Mouse (Mus musculus) liver, embryonic 13.5 days (tissue): ENCODE data around the gene Shtn1. TPM values are rescaled to one million over a fixed set of nuclear protein-coding genes. Genes with fewer than 3 reads are reported as not detected.

Experiments
- ATAC-seq: fragments of 200-750 bp; cut with Nextera tagmentation; 2 replicates; pipeline ENCODE4 v1.8.0; 2017; ENCODE audit warnings: low read depth, mild to moderate bottlenecking, moderate number of reproducible peaks, moderate library complexity
- DNase-seq: peaks from one replicate; pipeline ENCODE4 v3.0.0; 2022
- H3K27ac ChIP-seq: fragments of 300-500 bp; sonication (generic); 2 replicates; pipeline ENCODE4 v1.5.1; 2015; ENCODE audit warnings: moderate library complexity, mild to moderate bottlenecking, inconsistent platforms
- H3K27me3 ChIP-seq: fragments of 300-500 bp; sonication (generic); 2 replicates; pipeline ENCODE4 v1.6.1; 2015; ENCODE audit warnings: mild to moderate bottlenecking, inconsistent platforms
- H3K36me3 ChIP-seq: fragments of 300-500 bp; sonication (generic); 2 replicates; pipeline ENCODE4 v1.6.1; 2015; ENCODE audit warnings: mild to moderate bottlenecking, inconsistent platforms
- H3K4me1 ChIP-seq: fragments of 300-500 bp; sonication (generic); replicated peaks from 2 replicates; pipeline ENCODE4 v1.6.1; 2015; ENCODE audit warnings: inconsistent platforms
- H3K4me2 ChIP-seq: fragments of 300-500 bp; sonication (generic); 2 replicates; pipeline ENCODE4 v1.6.1; 2015; ENCODE audit warnings: inconsistent platforms, mild to moderate bottlenecking, moderate library complexity
- H3K4me3 ChIP-seq: fragments of 300-500 bp; sonication (generic); replicated peaks from 2 replicates; pipeline ENCODE4 v1.5.1; 2015; ENCODE audit warnings: mild to moderate bottlenecking, inconsistent platforms
- H3K9ac ChIP-seq: fragments of 300-500 bp; sonication (generic); 2 replicates; pipeline ENCODE4 v1.6.1; 2015; ENCODE audit warnings: mild to moderate bottlenecking, inconsistent platforms
- H3K9me3 ChIP-seq: fragments of 300-500 bp; sonication (generic); replicated peaks from 2 replicates; pipeline ENCODE4 v1.6.1; 2016; ENCODE audit warnings: inconsistent platforms
- WGBS: fragments of 180-500 bp; shearing (Covaris S2); methylation state at CpG from one replicate; pipeline ENCODE4 v1.1.7; 2015; ENCODE audit not compliant: insufficient replicate concordance; 5-methylcytosine and 5-hydroxymethylcytosine counted together
- polyA plus RNA-seq: library from polyadenylated mRNA; unstranded; fragments of >200 nt; fragmentation: Nextera tagmentation; extraction: Ambion mirVana; gene quantifications from 2 replicates; pipeline ENCODE4 v1.2.1, GENCODE M21; 2015

Shtn1 gene
- polyA plus RNA-seq, 1 experiment from 2014 or later = 0.45 TPM

DNA sequence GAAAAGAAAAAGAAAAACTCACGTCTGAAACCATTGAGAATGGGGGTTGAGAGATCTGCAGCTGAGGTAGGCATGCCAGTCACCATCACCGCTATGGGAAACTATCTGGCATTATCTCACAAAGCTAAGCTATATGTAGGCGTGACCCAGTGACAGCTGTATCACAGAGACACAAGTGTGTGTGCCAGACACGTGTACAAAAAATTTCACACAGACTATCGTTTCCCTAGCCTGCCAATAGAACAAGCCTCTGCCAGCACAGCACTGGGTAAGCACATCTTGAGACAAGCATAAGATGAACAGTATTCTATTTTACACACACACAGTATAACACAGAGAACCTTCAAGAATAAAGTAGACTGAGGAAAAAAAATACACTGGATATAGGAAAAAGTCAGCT is 65.1 kb downstream of the Shtn1 start:
- 51% methylated on average over 5 of the region's 5 CpGs for WGBS
- Histone ChIP-seq H3K4me2 (no peak overlapping the region), H3K9ac (no peak overlapping the region), H3K36me3 (no peaks in the 10 kb centered on the region), H3K27ac (no peak overlapping the region), H3K4me3 (no peak overlapping the region), H3K9me3 (no peaks in the 10 kb centered on the region), H3K4me1 (no peaks in the 10 kb centered on the region), H3K27me3 (no peaks in the 10 kb centered on the region)
- ATAC-seq = no peak
- no peak for DNase-seq

DNA sequence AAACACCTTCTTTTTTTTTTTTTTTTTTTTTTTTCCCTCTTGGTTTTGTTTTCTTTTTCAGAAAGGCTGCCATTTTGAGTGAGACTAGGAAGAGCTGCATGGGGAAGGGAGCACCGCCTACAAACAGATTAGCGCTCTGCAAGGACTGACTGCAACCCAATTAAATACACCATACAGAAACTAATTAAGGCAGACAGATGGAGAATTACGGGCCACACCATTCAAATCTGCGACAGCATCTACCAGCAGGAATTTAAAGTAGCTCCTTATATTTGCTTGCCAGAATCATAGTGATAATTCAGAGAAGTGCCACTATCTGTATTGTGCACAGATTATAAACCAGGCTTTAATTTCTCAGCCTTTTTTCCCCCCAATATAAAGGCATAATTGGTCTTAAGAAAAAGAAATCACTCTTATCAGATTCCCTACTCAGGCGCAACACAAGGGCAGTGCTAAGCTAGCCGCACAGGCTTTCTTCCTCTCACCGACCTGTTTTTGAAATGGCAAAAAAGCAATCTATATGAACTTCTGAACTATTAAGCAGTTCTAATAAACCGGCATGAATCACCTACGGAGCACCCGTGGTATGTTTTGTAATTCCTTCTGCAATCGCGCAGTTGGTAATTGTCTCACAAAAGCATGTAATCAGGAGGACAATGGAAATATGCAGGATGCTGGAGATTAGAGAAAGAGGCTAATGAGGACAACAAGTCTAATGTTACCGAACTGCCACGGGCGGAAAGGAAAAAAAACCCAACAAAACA is 69.1 kb downstream of the Shtn1 start:
- Histone ChIP-seq H3K9me3 (no peaks in the 10 kb centered on the region), H3K4me1 (no peaks in the 10 kb centered on the region), H3K27me3 (no peaks in the 10 kb centered on the region), H3K9ac (no peak overlapping the region), H3K36me3 (no peaks in the 10 kb centered on the region), H3K27ac (no peak overlapping the region), H3K4me3 (no peak overlapping the region), H3K4me2 (no peak overlapping the region)
- ATAC-seq (no peak), DNase-seq (no peak)
- 76% methylated on average over 15 of the region's 15 CpGs for WGBS

DNA sequence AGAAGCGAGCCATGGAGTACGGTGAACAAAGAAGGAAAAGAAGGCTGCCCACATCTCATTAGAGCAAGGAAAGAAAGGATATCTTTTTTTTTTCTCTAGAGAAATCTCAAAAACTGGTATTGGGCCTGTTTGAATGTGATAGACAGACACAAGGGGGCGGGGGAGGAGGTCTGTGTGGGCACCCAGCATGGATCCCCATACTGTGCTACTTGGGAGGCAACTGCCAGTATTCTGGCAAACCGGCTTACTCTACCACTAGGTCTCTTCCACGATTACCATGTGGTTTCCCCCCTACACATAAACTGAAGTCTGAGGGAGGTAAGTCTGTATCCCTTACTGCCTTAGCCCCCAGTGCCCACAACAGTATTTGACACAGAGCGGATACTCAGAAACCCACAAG is 73.1 kb downstream of the Shtn1 start:
- Histone ChIP-seq H3K4me2 (no peak overlapping the region), H3K4me3 (no peak overlapping the region), H3K27ac (no peak overlapping the region), H3K4me1 (no peaks in the 10 kb centered on the region), H3K27me3 (no peaks in the 10 kb centered on the region), H3K36me3 (no peaks in the 10 kb centered on the region), H3K9ac (no peak overlapping the region), H3K9me3 (no peaks in the 10 kb centered on the region)
- no peak for ATAC-seq
- 69% methylated on average over 6 of the region's 6 CpGs for WGBS
- DNase-seq = no peak

DNA sequence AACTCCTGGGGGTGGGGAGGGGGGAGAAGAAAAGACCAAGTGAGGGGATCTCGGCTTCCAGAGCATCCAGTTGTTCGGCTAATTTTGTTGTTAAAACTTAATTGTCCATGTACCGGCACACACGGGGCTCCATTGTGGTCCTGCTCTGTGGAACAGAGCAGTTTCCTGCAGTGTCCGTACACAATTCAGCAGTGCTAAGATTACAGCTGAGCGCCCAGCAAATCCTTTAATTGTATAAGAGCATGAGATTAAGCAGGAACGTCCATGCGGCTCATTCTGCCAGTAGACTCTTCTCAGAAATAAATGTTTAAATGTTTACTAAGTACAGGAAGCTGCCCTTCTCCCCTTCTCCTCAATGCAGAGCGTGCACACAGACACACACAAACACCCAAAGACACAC is 94.3 kb downstream of the Shtn1 start:
- no peak overlapping the region for H3K4me2 ChIP-seq
- no peak for DNase-seq

DNA sequence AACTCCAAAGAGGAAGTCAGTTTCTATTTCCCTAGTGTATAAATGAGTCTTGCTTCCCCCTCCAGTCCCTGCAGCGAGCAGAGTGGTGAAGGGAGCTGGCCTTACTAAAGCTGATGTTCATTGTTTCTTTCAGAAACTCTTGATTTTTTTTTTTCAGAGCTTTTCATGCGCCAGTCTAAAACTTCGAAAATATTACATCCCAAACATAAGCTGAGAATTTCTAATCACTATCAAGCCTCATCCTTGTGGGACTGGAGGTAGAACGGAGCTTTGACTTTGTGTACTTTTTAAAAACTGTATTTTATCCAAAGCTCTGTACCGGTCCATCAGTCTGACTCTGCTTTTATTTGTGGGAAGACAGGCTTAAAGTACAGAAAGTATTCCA is 95.9 kb downstream of the Shtn1 start:
- H3K27ac ChIP-seq = no peak overlapping the region
- ATAC-seq (no peak), DNase-seq (no peak)
- peaks cover 25% of the 10 kb centered on the region for H3K4me1 ChIP-seq
- no peaks in the 10 kb centered on the region for H3K9me3 ChIP-seq
- H3K9ac ChIP-seq = no peak overlapping the region
- 0 out of 2 replicates have a peak, but pooled peaks cover 12% of the 10 kb centered on the region for H3K27me3 ChIP-seq
- 65% methylated on average over 5 of the region's 5 CpGs for WGBS
- no peak overlapping the region for H3K4me2 ChIP-seq
- no peak overlapping the region for H3K4me3 ChIP-seq
- H3K36me3 ChIP-seq = no peaks in the 10 kb centered on the region

More for the DNA sequence above, 94.3 kb downstream of the Shtn1 start:
- H3K4me3 ChIP-seq = no peak overlapping the region
- ATAC-seq = no peak
- H3K9ac ChIP-seq = no peak overlapping the region
- H3K27ac ChIP-seq = no peak overlapping the region
- peaks cover 25% of the 10 kb centered on the region for H3K4me1 ChIP-seq
- 64% methylated on average over 9 of the region's 9 CpGs for WGBS
- H3K36me3 ChIP-seq = no peaks in the 10 kb centered on the region
- 0 out of 2 replicates have a peak, but pooled peaks cover 9% of the 10 kb centered on the region for H3K27me3 ChIP-seq
- H3K9me3 ChIP-seq = no peaks in the 10 kb centered on the region

DNA sequence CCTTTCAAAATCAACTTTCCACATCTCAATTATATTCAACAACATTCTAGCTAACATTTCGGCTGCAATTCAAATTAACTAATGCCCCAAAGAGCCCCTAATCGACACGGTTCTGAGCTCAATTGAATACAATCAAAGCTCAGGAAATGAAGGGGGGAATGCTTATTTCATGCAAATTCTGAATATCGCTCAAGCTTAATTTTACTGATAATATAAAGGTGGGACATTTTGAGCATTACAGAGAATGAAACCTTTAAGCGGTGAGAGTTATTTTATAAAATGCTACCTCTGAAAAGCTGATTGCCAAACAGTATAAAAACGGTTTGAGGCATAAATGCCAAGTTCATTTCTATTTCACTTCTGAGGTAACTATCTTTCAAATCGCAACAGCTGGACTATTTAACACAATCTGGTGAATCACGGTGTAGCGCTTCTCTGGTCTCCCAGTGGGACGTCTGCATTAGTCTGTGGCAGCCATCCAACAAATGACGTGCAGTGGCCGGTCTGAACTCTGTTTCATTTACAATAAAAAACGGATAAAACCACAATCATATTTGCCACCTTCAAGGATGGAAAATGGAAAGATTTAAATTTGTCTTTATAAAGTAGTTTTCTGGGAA is 96.4 kb downstream of the Shtn1 start:
- no peak overlapping the region for H3K4me3 ChIP-seq
- peaks cover 25% of the 10 kb centered on the region for H3K4me1 ChIP-seq
- ATAC-seq (no peak), DNase-seq (no peak)
- H3K27me3 ChIP-seq = 0 out of 2 replicates have a peak, but pooled peaks cover 12% of the 10 kb centered on the region
- peak overlapping the region; percentile 57 for H3K4me2 ChIP-seq
- 62% methylated on average over 13 of the region's 13 CpGs for WGBS
- no peaks in the 10 kb centered on the region for H3K9me3 ChIP-seq
- H3K27ac ChIP-seq = peak overlapping the region; percentile 74; the same call in 1 of the 2 replicates
- H3K36me3 ChIP-seq = no peaks in the 10 kb centered on the region
- 0 out of 2 replicates have a peak overlapping the region, but pooled peaks have one; percentile 41 for H3K9ac ChIP-seq

DNA sequence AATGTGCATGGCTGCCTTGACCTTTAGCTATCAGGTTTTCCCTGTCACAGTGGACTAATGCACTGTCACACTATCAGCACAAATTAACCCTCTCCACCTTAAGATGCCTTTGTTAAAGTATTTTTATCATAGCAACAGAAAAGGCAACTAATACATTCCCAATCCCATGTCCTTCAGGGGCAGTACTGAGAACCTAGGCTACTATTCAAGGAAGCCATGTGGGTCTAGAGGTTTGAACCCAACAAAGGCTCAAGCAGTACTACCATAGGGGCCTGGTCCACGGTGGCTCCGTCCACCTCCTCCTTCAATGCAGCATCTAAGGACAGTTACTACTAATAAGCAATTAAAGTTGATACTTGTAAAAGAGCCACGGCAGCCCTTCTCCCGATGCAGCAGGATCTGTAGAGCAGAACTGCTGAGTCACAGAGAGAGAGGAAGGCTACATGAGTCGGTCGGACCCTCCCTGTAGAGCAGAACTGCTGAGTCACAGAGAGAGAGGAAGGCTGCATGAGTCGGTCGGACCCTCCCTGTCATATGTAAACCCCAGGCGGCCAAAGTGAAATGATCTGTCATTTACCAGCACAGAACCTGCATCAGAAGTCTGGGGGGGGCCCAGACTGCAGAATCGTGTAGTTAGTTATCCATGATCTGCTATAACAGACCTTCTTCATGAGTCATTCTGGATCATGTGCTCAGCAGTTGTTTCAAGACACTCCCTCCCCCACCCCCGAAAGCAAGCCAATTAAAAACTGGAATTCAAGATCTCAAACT is 97.3 kb downstream of the Shtn1 start:
- Histone ChIP-seq H3K36me3 (no peaks in the 10 kb centered on the region), H3K9me3 (no peaks in the 10 kb centered on the region), H3K9ac (peak overlapping the region; percentile 59), H3K4me2 (peak overlapping the region; percentile 57), H3K4me1 (peaks cover 25% of the 10 kb centered on the region), H3K27me3 (0 out of 2 replicates have a peak, but pooled peaks cover 12% of the 10 kb centered on the region), H3K4me3 (peak overlapping the region; percentile 30), H3K27ac (peak overlapping the region; percentile 74)
- ATAC-seq (peak; percentile 100), DNase-seq (peak; percentile 81)
- 27% methylated on average over 11 of the region's 11 CpGs for WGBS

DNA sequence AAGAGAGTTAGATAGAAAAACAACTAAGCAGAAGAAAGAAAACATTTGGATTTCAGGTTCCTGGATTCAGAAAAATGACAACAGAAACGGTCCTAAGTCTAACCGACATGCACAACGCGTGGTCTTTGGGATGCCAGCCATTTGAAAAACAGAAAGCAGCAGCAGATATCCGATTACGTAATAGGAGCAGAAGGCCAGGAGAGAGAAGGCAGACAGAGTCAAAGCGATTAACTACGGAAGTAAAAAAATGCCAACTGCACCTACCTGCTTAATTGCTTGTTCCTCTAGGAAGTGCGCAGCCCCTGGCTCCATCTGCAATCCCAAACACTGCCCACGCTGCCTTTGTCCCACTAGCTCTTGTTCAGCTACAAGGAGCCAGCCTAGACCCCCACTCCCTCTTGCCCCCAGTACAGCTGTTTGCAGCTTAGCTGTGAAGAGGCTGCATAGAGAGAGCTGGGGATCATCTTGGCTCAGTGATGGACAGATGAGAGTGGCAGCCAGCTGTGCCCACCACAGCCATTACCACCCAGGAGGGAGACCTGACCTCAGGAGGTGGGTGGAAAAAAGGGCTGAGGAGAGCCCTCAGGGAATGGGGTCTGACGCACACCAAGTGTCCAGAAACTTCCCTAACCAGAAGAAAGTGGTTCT is 100.6 kb downstream of the Shtn1 start:
- Histone ChIP-seq H3K27me3 (0 out of 2 replicates have a peak, but pooled peaks cover 7% of the 10 kb centered on the region), H3K9me3 (no peaks in the 10 kb centered on the region), H3K36me3 (no peaks in the 10 kb centered on the region), H3K9ac (no peak overlapping the region), H3K4me1 (peaks cover 25% of the 10 kb centered on the region), H3K4me3 (no peak overlapping the region), H3K27ac (no peak overlapping the region), H3K4me2 (no peak overlapping the region)
- 71% methylated on average over 11 of the region's 11 CpGs for WGBS
- ATAC-seq = no peak
- no peak for DNase-seq

DNA sequence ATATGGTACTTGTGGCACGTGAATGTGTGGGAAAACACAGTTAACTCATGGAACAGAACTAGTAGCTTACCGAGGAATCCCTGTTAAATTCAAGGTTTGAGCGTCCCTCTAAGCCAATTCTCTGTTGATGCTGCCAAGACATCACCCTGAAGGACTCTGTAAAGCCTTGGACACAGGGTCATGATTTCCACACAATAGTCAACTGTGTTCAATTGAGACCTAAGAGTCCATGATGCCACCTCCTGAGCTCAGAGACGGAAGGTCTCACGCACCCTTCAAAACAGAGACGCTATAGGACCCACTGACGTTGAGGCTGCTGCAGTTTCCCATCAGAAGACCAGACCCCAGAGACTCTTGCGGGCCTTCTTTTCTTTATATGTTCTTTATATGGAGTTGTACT is 101.8 kb downstream of the Shtn1 start:
- Histone ChIP-seq H3K27me3 (0 out of 2 replicates have a peak, but pooled peaks cover 7% of the 10 kb centered on the region), H3K4me1 (peaks cover 17% of the 10 kb centered on the region), H3K36me3 (no peaks in the 10 kb centered on the region), H3K4me3 (no peak overlapping the region), H3K9me3 (no peaks in the 10 kb centered on the region), H3K27ac (no peak overlapping the region), H3K9ac (no peak overlapping the region), H3K4me2 (no peak overlapping the region)
- no peak for DNase-seq
- no peak for ATAC-seq
- 74% methylated on average over 8 of the region's 8 CpGs for WGBS

DNA sequence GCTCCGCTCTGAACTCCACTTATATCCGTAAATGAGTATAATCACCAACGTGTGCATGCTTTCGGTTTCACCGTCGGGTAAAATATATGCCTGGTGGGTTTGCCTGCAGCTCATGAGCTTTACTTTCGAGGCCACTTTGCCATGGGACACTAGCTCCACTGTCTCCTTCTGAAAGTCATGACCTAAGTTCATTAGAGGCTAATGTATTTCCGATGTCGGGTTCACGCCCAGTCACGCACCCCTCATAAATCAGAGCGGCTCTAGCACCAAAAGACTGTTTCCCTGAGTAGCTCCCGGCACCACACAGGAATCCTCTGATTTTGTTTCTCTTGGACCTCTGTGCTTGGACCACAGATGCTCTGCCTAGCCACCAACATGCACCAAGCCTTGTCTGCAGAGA is 105.1 kb downstream of the Shtn1 start:
- DNase-seq = no peak

More for the DNA sequence above, 105.1 kb downstream of the Shtn1 start:
- no peak for ATAC-seq
- Histone ChIP-seq H3K4me3 (no peak overlapping the region), H3K27me3 (0 out of 2 replicates have a peak, but pooled peaks cover 3% of the 10 kb centered on the region), H3K36me3 (no peaks in the 10 kb centered on the region), H3K27ac (no peak overlapping the region), H3K4me2 (no peak overlapping the region), H3K9ac (no peak overlapping the region), H3K9me3 (no peaks in the 10 kb centered on the region), H3K4me1 (no peaks in the 10 kb centered on the region)
- 75% methylated on average over 13 of the region's 13 CpGs for WGBS
